Mouse (Mus musculus) midbrain, embryonic 11.5 days (tissue): ENCODE results near the gene Mast4. TPM values are rescaled to one million over a fixed set of nuclear protein-coding genes. Genes with fewer than 3 reads are reported as not detected.

Experiments
- ATAC-seq: fragments of 200-750 bp; cut with Nextera tagmentation; 2 replicates; pipeline ENCODE4 v1.8.0; 2017; ENCODE audit warnings: moderate TSS enrichment, moderate library complexity; ENCODE audit not compliant: low FRiP score
- DNase-seq: peaks from one replicate; pipeline ENCODE4 v3.0.0; 2015; ENCODE audit warnings: low spot score; ENCODE audit errors: missing footprints
- H3K27ac ChIP-seq: fragments of 300-500 bp; sonication (generic); 2 replicates; pipeline ENCODE4 v1.5.1; 2014; ENCODE audit warnings: low read depth, low read length
- H3K27me3 ChIP-seq: fragments of 300-500 bp; sonication (generic); 2 replicates; pipeline ENCODE4 v1.6.1; 2014; ENCODE audit warnings: mild to moderate bottlenecking, low read length, moderate library complexity, mixed read lengths; ENCODE audit not compliant: control insufficient read depth, insufficient read depth
- H3K36me3 ChIP-seq: fragments of 300-500 bp; sonication (generic); 2 replicates; pipeline ENCODE4 v1.6.1; 2014; ENCODE audit warnings: mild to moderate bottlenecking, low read length, moderate library complexity, mixed read lengths; ENCODE audit not compliant: control insufficient read depth, insufficient read depth
- H3K4me1 ChIP-seq: fragments of 300-500 bp; sonication (generic); 2 replicates; pipeline ENCODE4 v1.6.1; 2014; ENCODE audit warnings: low read length; ENCODE audit not compliant: control insufficient read depth, insufficient read depth
- H3K4me2 ChIP-seq: fragments of 300-500 bp; sonication (generic); 2 replicates; pipeline ENCODE4 v1.6.1; 2014; ENCODE audit warnings: mild to moderate bottlenecking, moderate library complexity
- H3K4me3 ChIP-seq: fragments of 300-500 bp; sonication (generic); 2 replicates; pipeline ENCODE4 v1.5.1; 2014; ENCODE audit warnings: low read depth, low read length
- H3K9ac ChIP-seq: fragments of 300-500 bp; sonication (generic); 2 replicates; pipeline ENCODE4 v1.6.1; 2014; ENCODE audit warnings: low read length
- H3K9me3 ChIP-seq: fragments of 300-500 bp; sonication (generic); 2 replicates; pipeline ENCODE4 v1.6.1; 2016; ENCODE audit warnings: low read length; ENCODE audit not compliant: control insufficient read depth
- WGBS: fragments of 180-500 bp; shearing (Covaris S2); extraction: QIAGEN DNeasy Blood & Tissue Kit; methylation state at CpG from one replicate; pipeline ENCODE4 v1.1.7; 2014; 5-methylcytosine and 5-hydroxymethylcytosine counted together
- polyA plus RNA-seq: library from polyadenylated mRNA; unstranded; fragments of >200 nt; fragmentation: Nextera tagmentation; extraction: Ambion mirVana; gene quantifications from 2 replicates; pipeline ENCODE4 v1.2.1, GENCODE M21; 2014

Gene Mast4
- polyA plus RNA-seq, 1 experiment from 2014 or later: 20.4 TPM

DNA sequence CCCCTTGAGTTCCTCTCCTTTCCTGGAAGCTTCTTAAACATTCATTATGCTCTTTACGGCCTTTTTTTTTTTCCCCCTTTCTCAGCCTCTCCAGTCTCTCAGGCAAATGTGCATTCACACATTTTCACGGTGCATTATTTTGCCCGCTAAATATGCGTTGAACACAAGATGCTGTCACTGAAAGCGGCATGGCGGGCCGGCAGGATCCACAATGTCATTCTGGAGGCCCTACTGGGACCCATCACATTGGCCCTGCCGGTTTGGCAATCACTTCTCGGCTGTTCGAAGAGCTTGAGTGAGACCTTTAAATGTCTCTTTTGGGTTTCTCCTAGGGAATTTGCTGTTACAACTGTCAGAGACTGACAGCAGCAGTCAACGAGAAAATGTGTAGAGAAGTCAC lies 569.1 kb downstream of the Mast4 start:
- Histone ChIP-seq H3K9ac (no peak overlapping the region), H3K27ac (no peak overlapping the region), H3K4me1 (peaks cover 3% of the 10 kb centered on the region; the same call in 1 of the 2 replicates), H3K4me3 (no peak overlapping the region), H3K4me2 (no peak overlapping the region), H3K9me3 (no peaks in the 10 kb centered on the region), H3K36me3 (no peaks in the 10 kb centered on the region; the same call in none of the 2 replicates), H3K27me3 (no peaks in the 10 kb centered on the region)
- DNase-seq (peak; percentile 84), ATAC-seq (no peak)
- WGBS: 60% methylated on average over 11 of the region's 11 CpGs

DNA sequence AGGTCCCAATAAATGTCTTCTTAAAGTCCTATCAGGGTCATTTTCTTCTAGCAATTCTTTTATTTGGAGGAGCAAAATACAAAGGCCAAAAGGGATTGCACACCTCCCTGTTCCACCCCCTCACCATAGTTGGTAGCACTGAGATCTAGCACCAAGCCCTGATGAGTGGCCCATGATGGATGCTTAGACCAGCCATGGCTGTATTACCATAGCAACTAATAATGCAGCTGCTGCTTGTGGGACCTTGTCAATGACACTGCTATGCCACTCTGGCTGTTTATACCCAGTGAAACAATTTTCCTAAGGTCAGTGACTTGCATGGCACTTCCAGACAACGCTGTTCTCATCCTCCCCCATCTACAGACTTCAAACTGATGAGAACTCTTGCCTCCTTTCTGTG lies 570.1 kb downstream of the Mast4 start:
- no peak for ATAC-seq
- Histone ChIP-seq H3K36me3 (no peaks in the 10 kb centered on the region; the same call in none of the 2 replicates), H3K27me3 (no peaks in the 10 kb centered on the region), H3K4me2 (no peak overlapping the region), H3K27ac (no peak overlapping the region), H3K9ac (no peak overlapping the region), H3K4me1 (peaks cover 3% of the 10 kb centered on the region; the same call in 1 of the 2 replicates), H3K9me3 (no peaks in the 10 kb centered on the region), H3K4me3 (no peak overlapping the region)
- WGBS: 91% methylated on average over 1 of the region's 1 CpGs
- no peak for DNase-seq

DNA sequence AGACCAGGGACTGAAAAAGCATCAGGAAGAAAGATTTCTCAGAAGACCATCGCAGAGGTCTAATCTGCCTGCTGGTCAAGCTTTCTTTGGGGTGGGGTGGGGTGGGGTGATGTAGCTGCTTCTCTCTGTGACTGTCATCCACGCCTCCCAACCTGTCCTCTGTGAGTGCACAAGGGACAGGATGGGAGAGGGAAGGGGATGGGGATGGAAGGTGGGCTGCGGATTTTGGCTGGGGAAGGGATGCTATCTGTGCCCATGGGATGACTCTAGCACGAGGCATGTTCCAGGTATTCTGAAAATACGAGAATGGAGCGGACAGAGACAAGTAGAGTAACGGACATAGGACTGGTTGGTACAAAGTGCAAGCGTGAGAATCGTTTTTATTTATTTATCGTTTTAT lies 572.1 kb downstream of the Mast4 start:
- Histone ChIP-seq H3K9me3 (no peaks in the 10 kb centered on the region), H3K27ac (no peak overlapping the region), H3K4me2 (no peak overlapping the region), H3K9ac (no peak overlapping the region), H3K27me3 (no peaks in the 10 kb centered on the region), H3K4me3 (no peak overlapping the region), H3K4me1 (peaks cover 3% of the 10 kb centered on the region; the same call in 1 of the 2 replicates), H3K36me3 (no peaks in the 10 kb centered on the region; the same call in none of the 2 replicates)
- WGBS: 94% methylated on average over 10 of the region's 10 CpGs
- no peak for DNase-seq
- no peak for ATAC-seq

DNA sequence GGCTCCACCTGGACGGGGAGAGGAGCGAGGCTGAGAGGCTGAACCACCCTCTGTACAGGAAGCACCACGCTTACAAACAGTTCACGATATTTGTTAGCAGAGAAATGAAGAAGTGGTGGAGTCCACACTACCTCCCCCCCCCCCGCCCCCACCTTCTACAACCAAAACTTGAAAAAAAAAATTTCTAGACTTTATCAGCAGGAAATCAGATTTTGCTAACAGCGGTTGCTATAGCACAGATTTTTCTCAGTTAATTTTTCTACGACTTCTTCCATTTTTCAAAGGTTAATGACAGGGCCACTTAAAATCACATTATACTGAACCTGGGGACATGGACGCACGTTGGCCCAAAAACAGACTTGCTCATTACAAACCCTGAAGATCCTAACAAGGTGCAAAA lies 572.9 kb downstream of the Mast4 start:
- WGBS: 93% methylated on average over 9 of the region's 9 CpGs
- Histone ChIP-seq H3K4me3 (no peak overlapping the region), H3K27me3 (no peaks in the 10 kb centered on the region), H3K9me3 (no peaks in the 10 kb centered on the region), H3K4me2 (no peak overlapping the region), H3K27ac (no peak overlapping the region), H3K4me1 (peaks cover 3% of the 10 kb centered on the region; the same call in 1 of the 2 replicates), H3K36me3 (no peaks in the 10 kb centered on the region; the same call in none of the 2 replicates), H3K9ac (no peak overlapping the region)
- DNase-seq (no peak), ATAC-seq (no peak)

DNA sequence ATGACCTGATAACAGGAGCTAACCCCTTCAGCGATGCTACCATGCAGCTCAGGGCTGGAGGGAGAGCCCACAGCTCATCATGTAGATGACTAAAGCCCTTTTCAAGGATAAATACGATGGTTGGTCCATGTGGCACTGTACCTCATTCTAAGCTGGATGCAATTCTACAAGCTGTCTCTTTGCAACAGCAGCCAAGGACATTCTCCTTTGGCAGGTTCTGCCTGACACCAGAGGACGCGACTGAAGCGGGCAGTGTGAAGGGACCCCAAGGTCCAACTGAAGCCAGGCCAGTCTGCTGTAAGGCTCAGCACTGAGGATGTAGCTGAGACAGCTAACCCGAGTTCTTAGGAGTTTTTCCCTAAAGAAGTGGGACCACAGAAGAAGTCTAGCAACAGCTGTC lies 576.3 kb downstream of the Mast4 start:
- WGBS: 95% methylated on average over 6 of the region's 6 CpGs
- Histone ChIP-seq H3K4me3 (no peak overlapping the region), H3K4me2 (no peak overlapping the region), H3K27me3 (no peaks in the 10 kb centered on the region), H3K9ac (no peak overlapping the region), H3K36me3 (no peaks in the 10 kb centered on the region; the same call in 1 of the 2 replicates), H3K9me3 (no peaks in the 10 kb centered on the region), H3K4me1 (no peaks in the 10 kb centered on the region), H3K27ac (no peak overlapping the region)
- ATAC-seq (no peak), DNase-seq (peak; percentile 31)

DNA sequence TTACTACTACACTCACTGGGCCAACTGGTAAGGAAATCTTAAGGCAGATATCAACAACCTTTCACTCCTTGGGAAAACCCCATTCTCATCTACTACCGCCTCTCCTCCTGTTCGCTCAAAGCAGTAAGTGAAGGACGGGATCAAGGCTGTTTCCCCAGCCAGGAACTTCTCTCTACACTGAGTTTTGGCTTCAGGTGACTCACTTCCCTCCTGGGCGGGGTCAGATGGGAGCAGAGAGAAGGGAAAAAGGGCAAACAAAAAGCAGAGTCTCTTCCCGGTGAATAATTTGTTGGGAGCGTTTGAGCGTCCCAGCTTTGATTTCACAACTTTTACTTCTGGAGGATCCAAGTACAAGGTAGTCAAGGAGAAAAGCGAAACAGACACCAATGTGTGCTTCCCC lies 578.2 kb downstream of the Mast4 start:
- no peaks in the 10 kb centered on the region for H3K4me1 ChIP-seq
- no peak overlapping the region for H3K4me2 ChIP-seq
- H3K9ac ChIP-seq: no peak overlapping the region
- WGBS: 95% methylated on average over 8 of the region's 8 CpGs
- H3K27me3 ChIP-seq: no peaks in the 10 kb centered on the region
- H3K9me3 ChIP-seq: no peaks in the 10 kb centered on the region
- DNase-seq (peak; percentile 35), ATAC-seq (no peak)
- no peak overlapping the region for H3K4me3 ChIP-seq
- no peak overlapping the region for H3K27ac ChIP-seq
- H3K36me3 ChIP-seq: no peaks in the 10 kb centered on the region; the same call in 1 of the 2 replicates

DNA sequence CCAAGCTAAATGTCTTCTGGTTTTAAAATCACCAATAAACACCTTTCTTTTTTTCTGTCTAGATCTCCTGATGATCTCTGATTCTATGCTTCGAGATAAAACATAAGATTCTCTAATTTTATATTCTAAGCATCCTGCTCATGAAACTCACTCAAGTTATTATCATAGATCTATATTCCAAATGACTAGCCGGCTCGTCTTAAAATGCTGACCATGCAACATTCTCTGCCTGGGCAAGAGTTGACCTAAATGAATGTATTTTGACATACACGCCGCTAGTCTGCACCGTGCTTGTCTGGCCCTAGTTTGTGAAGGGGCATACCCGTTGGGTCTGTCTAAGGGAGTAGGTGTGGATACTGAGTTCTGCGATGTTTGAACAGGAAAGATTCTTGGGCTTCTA lies 579.2 kb downstream of the Mast4 start:
- Histone ChIP-seq H3K36me3 (no peaks in the 10 kb centered on the region), H3K27me3 (no peaks in the 10 kb centered on the region), H3K9ac (no peak overlapping the region), H3K9me3 (no peaks in the 10 kb centered on the region), H3K4me3 (no peak overlapping the region), H3K4me2 (no peak overlapping the region), H3K4me1 (no peaks in the 10 kb centered on the region), H3K27ac (no peak overlapping the region)
- ATAC-seq (no peak), DNase-seq (no peak)
- WGBS: 95% methylated on average over 8 of the region's 8 CpGs

DNA sequence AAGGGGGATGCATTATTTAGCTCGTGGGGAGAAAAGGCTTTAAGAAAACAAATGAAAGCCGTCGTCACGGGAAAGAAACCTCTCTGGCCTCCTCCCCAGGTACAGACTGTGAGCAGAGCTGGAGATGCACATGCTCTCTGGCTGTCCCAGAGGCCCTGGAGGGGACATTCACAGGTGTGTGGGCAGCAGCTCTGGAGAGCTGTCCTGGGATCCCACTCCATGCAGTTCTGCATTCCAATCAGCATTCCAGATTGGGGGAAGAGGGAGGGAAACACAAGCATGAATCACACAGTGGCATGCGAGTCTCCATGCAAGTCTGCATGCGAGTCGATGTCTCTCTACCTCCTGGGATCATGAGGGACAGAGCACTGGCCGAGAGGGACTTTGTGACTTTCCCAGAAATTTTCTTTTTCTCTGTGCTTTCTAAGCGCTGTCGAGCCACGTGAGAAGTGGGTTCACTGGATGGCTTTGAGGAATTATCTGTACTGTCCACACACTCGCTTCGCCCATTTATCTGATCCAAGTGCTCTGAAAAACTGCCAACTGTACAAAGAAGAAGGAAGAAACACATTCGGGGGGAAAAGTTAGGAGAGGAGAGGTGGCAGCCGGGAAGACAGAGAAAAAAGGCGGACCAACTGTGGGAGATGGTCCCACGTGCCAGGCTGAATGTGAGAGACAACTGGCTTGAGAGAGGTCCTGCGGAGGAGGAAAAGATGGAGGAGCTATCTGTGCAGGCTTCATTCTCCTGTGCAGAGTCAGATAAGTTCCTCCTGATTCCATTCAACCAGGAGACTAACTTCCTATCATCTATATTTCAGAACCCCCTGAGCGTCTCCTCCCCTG lies 580.4 kb downstream of the Mast4 start:
- WGBS: 89% methylated on average over 19 of the region's 19 CpGs
- DNase-seq (no peak), ATAC-seq (no peak)
- H3K9ac ChIP-seq: no peak overlapping the region
- no peaks in the 10 kb centered on the region for H3K36me3 ChIP-seq
- H3K27ac ChIP-seq: no peak overlapping the region
- H3K4me1 ChIP-seq: no peaks in the 10 kb centered on the region
- H3K4me2 ChIP-seq: no peak overlapping the region
- H3K9me3 ChIP-seq: no peaks in the 10 kb centered on the region
- H3K4me3 ChIP-seq: no peak overlapping the region
- H3K27me3 ChIP-seq: no peaks in the 10 kb centered on the region

DNA sequence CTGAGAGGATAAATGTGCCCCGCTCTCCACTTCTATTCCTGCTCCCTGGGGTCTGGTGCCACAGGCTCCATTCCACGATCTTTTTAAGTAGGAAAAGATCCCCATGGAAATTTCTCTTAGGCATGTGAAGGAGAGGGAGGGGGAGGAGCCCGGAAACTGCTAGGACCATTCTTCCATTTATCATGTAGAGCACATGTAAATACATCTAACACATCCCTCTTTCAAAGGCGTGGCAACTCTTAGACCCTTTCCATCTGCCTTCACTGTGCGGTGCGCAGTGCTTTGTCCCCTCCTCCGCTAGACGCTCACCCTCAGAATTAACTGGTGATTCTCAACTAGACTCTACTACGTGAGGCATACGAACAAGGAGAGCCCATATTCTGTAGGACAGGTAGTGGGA lies 584.4 kb downstream of the Mast4 start:
- Histone ChIP-seq H3K27ac (no peak overlapping the region), H3K4me1 (no peaks in the 10 kb centered on the region), H3K4me2 (no peak overlapping the region), H3K36me3 (no peaks in the 10 kb centered on the region), H3K4me3 (no peak overlapping the region), H3K9me3 (no peaks in the 10 kb centered on the region), H3K27me3 (no peaks in the 10 kb centered on the region), H3K9ac (no peak overlapping the region)
- DNase-seq: no peak
- no peak for ATAC-seq
- WGBS: 90% methylated on average over 10 of the region's 10 CpGs
